Mouse (Mus musculus) heart, postnatal 25 days (tissue): ENCODE results near the gene Ppbp. TPM values are rescaled to one million over a fixed set of nuclear protein-coding genes. Genes with fewer than 3 reads are reported as not detected.

ENCODE experiments used
- DNase-seq: peaks from one replicate; pipeline ENCODE4 v3.0.0; 2022; ENCODE audit warnings: low spot score
- intact Hi-C: fragments of 180-260 bp; cut with DNase I; formaldehyde crosslinking; loops from one replicate; pipeline ENCODE4 v1.15.1; 2025
- total RNA-seq, 2 experiments: library from RNA; stranded (reverse); gene quantifications; 2 replicates each; pipeline ENCODE4 v1.2.3; 2021

Ppbp gene
- total RNA-seq, result 10 to 100 TPM in 1 of 2 experiments, 1 to 10 TPM in 1; 5.2 to 12.8 TPM

DNA sequence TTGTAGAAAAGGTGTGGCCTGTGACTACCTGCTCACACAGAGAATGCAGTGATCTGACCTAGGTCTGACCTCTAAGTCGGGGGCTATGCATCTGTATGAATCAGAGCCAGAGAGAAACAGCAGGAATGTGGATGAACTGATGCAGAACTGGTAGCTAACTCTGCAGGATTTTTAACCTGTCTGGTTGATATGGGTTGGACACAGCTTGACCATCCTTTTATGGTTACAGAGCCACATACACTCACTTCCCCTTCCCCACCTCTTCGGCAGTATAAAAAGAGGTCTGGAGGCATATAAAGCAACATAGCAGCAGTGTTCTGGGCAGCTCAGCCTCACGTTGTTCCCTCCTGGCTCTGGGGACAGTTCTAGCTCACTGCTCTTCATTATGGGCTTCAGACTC is at the start of gene Ppbp:
Gene Ppbp (plus strand): TSS at position 301 of the 400 bp plus-strand sequence.
- DNase-seq, result no peak
- intact Hi-C loops, result no loop called here

DNA sequence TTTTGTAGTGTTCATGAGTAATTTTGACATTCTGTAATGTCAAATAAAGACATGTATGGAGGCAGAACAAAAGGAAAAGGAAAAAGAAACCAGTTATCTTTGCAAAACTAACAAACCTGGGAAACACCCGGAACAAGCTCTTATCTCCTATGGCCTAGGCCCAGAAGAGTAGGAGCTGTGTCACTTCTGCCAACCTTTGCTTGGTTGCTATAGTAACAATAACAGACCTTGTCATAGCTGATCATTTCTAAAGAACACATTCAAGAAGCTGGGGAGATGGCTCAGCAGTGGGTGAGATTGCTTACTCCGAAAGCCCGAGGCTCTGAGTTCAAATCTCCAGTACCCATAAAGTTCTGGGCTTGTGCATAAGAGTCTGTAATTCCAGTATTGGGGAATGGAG is 45.7 kb upstream of the Ppbp start:
- intact Hi-C loops, result no loop called here
- no peak for DNase-seq

DNA sequence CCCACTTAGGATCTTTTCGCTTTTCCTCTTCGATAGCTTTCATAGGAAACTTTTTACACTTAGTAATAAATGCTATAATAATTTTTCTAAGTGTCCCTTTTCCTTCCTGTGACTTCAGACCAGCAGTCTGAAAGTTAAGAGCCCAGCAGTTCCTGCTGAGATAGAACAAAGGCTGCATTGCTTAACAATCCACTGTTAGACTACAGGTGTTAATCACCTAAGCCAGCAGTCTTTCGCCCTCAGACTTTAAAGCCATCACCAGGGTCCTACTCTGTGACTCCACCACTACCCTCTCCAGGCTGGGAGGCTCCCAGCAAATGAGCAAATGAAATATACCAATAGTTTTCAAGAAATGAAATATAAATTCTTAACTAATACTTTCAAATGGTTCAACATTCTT is 40.1 kb upstream of the Ppbp start:
- DNase-seq, result no peak
- intact Hi-C loops, result no loop called here

DNA sequence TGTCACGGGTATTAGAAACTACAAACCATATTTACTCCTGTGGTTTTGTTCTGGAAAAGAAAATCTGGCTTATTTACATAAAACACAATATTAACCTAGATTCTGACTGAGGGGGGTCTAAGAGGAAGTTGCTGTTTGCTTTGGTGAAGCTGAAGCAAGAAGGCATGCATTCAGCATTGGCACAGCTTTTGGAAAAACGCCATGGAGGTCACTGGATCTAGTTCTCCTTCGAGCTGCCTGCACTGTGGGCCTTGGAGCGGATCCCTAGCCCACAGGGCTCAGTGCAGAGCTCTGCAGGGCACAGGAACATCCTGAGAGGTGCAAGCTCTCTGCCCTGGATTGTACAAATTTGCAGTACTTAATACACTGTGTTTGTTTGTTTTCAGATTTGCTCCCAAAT is 36.8 kb upstream of the Ppbp start:
- intact Hi-C loops, result no loop called here
- DNase-seq, result no peak

DNA sequence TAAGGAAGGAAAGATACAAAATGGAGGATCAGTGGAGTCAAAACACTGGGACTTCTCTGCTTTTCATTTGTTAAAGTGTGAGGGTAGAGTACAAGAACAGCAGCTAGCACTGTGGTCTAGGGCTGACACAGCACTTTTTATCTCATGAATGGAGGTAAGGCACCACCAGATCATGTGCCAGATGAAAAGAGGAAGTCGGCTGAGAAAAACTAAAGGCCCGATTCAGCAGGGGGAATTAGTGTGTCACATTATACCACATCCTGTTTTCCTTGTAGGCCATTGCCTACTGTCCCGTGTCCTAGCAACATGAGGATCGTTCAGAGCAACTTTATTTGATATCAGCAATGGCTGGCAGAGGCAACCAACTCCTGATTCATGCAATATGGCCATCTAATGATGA is 26.3 kb upstream of the Ppbp start:
- DNase-seq, result no peak
- intact Hi-C loops, result no loop called here

DNA sequence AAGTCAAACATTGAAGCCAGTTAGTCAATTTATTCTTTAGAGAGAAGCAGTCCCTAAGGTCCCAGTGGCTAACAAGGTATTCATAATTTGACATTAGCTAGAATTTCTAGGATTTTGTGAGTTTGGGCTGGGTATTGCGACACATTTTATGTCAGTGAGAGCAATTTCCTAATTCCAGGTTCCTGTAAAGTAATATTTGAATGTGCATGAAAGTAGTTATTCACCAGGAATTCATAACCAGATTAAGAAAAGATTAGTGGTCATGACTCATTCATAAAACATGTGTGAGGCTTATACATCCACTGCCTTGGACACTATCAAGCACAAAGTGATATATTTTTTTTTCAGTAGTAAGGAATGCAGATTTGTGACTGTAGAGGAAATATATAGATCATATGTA is 14.4 kb upstream of the Ppbp start:
- intact Hi-C loops, result no loop called here
- no peak for DNase-seq

DNA sequence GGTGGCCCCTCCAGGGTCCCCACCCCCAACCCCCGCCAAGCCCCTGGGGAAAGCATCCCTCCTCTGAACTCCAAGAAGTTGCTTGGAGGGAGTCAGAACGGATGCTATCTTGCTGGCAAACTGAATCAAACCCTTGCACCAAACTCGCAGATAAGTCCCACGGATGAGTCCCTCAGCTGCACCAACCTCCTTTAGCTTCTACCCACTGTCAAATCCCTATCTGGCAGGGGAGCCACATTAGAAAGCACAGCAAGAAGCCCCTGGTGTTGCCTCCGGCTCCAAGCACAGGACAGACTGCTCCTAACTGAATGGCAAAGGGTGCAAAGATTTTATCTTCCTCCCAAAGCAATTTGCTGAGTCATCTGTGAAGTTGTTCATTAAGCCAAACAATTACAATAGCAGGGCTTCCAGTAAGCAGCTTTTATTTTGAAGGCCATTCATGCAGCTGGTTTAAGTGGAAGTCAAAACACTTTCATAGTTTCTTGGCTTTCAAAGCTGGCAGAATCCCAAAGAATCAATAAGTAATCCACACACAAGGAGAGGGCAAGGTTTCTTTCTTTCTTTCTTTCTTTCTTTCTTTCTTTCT is 10.2 kb upstream of the Ppbp start:
- no peak for DNase-seq
- intact Hi-C loops, result no loop called here

DNA sequence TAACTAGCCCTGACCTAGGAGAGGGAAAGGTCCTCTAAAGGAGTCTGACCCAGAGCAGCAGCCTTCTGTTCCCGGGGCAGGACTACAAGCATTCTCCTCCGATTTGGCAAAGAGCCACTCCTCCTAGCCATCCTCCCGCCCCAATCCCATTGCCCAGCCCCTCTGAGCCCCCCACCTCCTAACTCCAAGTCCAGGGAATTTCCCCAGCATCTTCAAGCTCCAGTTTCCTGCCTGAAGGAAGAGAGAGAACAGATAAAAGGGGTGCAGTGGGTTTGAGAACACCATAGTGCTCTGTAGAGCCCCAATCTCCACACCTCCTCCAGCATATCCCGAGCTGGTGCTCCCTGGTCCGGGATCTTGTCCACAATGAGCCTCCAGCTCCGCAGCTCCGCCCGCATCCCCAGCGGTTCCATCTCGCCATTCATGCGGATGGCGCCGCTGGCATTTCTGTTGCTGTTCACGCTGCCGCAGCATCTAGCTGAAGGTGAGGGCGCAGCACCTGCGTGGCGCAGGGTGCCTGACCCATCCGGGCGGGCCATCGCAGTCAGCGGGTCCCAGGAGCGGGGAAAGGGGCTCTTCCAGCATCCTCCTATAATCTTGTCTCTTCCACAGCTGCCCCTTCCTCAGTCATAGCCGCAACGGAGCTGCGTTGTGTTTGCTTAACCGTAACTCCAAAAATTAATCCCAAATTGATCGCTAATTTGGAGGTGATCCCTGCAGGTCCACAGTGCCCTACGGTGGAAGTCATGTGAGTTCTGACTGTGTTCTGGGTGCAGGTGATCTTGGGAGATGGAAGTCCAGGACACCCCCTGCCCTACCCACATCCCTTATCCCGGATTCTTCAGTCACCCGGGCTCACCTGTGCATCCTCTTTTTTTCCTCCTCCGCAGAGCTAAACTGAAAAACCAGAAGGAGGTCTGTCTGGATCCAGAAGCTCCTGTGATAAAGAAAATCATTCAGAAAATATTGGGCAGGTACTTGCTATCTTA is 8.9 kb upstream of the Ppbp start, which contains the start of gene Cxcl5:
Gene Cxcl5 (plus strand): TSS at position 284 of the 989 bp plus-strand sequence.
- intact Hi-C loops, result no loop called here
- DNase-seq, result no peak

DNA sequence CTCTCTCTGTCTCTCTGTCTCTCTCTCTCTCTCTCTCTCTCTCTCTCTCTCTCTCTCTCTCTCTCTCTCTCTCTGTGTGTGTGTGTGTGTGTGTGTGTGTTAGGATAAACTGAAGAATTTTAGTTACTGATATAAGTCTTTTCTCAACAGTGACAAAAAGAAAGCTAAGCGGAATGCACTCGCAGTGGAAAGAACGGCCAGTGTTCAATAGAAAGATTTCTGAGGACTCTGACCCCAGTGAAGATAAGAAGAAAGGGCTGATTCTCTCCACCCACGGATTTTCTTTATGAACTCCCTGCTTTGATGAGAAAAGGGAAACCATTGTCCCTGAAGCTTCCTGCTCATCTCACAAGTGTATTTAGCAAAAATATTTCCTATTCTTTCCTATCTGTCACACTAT is 8.0 kb upstream of the Ppbp start:
- intact Hi-C loops, result no loop called here
- no peak for DNase-seq

DNA sequence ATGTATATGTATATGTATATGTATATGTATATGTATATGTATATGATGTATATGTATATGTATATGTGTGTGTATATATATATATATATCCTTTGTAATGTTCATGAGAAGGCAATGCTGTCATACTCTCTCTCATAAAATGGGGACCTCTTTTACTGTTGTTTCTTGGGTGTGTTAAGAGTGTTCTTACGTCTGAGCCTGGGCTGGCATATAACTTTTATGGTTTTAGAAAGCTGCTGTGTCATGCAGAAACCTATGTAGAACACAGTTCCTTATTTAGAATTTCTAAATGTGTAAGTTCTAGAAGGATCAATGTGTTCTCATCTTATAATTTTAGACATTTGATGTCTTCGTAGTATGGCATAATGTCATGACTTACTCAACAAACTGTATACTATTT is 7.5 kb upstream of the Ppbp start:
- intact Hi-C loops, result no loop called here
- no peak for DNase-seq

DNA sequence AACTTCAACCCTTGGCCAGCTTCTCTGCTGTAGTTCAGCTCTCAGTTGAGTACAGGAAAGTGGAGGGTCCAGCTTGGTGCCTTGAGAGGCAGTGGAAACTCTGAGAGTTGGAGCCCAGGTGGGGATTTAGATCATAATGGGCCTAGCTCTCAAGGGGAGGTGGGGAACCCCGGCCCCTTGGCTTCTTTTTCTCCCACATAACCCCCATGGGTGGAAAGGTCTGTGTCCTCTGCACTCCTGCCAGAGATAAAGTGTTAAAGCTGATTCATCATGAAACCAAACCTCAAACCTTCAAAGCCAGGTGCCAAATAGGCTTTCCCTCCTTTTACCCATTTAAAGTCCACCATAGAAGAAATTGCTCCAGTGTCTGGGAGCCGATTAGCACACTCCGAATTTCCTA is 6.5 kb upstream of the Ppbp start:
- intact Hi-C loops, result no loop called here
- DNase-seq, result no peak

DNA sequence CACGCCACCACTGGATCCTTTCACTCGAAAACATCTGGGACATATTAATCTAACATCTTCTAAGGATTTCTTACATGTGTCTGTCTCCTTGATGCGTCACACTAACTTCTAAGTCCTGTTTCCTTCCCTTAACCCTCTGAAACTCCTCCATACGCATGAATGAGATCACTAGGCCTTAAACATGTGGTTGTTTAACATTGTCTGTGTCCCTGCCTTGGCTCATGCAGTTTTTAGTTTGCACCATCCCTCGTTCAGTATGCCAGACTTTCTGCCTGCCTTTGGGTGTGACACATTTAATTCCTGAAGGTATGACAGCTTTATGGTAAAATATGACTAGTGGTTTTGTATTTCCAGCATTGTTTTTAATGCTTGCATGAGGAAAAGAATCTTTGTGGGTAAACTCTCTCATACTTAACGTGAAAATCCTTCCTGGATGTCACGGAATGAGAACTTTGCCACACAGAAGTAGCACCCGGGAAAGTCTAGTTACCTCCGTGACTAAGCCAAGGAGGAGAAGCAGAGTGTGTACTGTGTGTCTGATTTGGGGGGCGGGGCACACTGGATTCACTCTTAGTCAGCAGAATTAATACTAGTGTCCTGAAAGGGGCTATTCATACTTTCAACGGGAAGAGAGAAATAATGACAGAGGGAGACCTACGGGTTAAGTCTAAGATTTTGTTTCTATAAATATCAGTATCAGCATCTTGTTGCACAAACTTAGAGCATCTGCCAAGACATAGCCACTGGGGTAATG is 4.2 kb upstream of the Ppbp start:
- intact Hi-C loops, result no loop called here
- no peak for DNase-seq

DNA sequence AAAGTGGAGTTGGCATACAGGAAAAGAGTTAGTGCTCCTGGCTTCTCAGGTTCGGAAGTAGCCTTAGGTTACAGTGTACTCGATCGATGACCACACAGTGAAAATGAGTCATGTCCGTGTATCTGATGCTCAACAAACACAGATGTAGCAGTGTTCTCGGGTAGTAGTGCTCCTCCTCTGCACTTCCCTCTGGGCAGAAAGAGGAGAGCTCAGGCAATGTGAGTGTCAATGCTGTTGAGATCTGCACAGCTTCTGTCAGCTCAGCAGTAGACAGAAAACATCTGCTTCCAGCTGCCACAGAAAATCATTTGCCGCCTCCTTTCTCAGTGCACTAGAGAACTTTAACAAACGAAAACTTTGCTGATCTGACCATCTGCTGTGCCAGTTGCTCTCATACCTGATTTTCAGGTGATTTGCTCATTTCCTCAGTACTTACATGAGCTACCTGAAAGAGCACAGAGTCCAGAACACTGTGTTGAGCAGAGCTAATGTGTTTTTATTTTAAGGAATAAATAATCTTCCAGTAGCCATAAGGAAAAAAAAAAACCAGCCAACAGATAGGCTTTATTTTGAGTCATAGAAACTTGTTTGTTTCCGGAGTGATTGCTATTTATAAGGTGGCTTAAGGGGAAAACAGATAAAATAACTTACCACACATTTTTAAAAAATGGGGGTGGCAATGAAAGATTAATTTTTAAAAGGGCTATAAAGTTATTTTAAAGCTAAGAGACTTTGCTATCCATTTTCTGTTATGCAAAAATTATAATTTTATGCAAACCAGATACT is 2.3 kb upstream of the Ppbp start:
- DNase-seq, result no peak
- intact Hi-C loops, result no loop called here

DNA sequence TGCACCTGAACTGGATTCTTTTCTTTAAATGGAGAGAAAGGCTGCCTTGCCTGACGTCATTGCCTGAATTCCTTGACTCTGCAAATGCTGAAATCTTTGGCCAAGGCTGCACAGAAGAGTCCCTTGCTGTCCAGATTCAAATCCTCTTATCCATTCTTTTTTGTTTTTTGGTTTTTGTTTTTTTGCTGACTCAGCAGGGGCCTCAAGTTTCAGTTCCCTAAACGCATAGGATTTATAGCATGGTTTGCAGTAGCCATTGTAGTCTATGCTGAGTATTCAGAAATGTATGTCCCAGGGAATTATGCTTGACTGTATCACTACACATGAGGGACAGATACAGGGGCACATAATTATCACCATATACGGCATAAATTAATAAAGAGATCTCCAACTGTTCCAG is 3.1 kb downstream of the Ppbp start:
- DNase-seq, result no peak

DNA sequence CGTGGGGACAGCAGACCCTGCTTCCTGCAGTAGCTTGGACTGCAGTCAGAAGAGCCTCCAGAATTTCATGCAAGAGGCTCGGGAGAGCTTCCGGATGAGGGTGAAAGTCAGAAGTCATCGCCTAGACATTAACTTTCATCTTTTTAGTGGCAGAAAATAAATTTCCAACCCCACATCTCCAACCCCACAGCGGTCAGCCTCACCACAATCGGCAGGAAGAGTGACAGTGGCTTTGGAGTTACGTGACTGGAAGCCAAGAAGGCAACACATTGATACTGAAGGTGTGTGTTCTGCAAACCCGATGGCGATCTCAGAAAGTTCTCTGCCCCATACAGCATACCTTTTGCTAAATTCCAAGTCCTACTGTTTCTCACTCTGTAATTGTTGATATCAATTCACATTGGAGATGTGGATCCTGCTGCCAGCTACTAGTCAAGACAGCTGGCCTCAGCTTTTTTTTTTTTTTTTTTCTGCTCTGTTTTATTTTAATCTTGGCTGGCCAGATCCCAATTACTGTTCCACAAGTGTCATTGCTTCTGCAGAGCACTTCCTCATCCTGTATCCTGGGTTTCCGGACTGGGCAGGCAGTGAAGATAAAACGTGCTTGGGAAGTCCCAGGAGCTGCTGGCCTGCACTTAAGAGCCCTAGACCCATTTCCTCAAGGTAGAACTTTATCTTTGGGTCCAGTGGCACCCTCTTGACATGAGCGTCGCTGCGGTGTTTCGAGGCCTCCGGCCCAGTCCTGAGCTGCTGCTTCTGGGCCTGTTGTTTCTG is 3.7 kb downstream of the Ppbp start, which contains the start of gene Pf4:
Gene Pf4 (plus strand): TSS at position 556 of the 774 bp plus-strand sequence.
- peak; percentile 35 for DNase-seq
- intact Hi-C loops, result loop anchor here (5.0 kb wide), 1 partner anchor 120 kb away; the partner anchor contains the start of gene Cxcl1

More for the DNA sequence above, 3.1 kb downstream of the Ppbp start:
- intact Hi-C loops, result loop anchor here (5.0 kb wide), 1 partner anchor 121 kb away; the partner anchor contains the start of gene Cxcl1

DNA sequence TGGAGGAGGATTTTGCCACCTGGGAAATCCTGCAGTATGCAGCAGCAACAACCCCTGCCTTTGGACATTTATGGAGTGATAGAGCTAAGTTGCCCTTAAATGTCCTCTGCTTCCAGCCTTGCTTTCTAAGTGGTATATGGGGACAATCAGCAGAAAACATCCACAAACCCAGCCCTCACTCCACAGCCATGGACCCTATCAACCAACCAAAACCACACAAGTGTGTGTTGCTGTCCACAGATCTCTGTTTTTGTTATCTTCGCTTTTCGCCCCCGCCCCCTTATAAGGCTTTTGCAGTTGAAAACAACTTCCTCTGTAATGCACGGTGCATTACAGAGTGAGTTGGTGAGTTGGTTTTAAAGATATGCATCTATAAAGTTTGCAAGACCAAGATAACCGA is 7.2 kb downstream of the Ppbp start:
- DNase-seq, result no peak
- intact Hi-C loops, result no loop called here

DNA sequence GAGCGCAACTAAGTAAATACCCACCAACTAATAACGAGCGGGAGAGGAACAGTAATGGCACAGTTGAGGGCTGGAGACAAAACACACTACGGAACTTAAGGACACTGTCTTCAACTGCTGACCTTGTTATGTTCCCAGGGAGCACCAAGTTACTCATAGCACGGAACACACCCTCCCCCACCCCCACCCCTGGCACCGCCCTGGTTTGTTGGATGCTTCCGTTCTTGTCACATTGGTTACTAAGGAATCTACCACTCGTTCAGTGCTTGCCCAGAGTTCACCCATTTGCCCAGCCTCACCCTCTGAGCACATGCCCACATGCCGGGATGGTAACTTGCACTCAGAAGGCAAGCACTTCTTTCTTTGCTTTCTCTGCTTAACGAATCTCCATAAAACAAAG is 9.3 kb downstream of the Ppbp start:
- intact Hi-C loops, result no loop called here
- DNase-seq, result no peak

DNA sequence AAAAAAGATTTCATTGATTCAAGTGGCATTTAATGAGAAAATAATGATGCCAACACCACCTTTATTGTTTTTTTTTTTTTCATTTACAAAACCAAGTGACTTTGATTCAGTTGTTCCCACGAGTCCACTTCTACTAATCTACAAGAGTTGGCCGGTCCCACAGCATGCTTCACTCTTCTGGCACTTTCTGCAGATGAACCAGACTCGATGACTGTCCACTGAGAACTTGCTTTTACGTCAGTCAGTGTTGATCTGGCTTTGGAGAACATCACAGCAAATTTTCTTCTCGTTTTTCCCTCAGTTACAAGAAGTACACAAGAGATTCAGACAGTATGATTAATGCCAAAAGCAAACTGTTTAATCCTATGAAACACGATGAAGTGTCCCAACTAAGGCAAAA is 10.5 kb downstream of the Ppbp start:
- intact Hi-C loops, result no loop called here
- DNase-seq, result peak; percentile 38

DNA sequence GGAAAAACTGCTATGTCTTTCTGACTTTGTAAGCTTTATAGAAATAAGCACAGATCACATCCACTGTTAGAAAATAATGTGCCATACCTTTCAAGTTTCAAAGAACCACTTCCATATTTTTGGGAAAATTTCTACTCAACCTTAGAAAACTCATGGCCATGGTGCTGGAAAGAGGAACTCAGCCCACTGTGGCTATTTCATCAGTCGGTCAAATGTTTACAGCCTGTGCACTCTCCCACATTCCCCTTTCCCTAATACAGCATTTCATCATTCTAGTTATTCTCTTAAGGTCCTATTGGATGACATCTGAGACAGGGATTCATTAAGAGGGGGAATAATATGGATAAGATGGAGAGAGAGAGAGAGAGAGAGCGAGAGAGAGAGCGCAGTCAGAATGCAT is 15.4 kb downstream of the Ppbp start:
- intact Hi-C loops, result loop anchor here (5.0 kb wide), 1 partner anchor 124 kb away; no protein-coding TSS in a partner anchor
- no peak for DNase-seq
